Mouse (Mus musculus) ES-Bruce4 (cell line): ENCODE measurements at regions not wholly inside any gene's neighbourhood (a gene's known extent, or its start where the extent isn't known, plus 50 kb on each side); places are given as distances from the start of the nearest gene placed in this dataset.

Experiments
- CTCF ChIP-seq: IDR thresholded peaks from one replicate; pipeline ENCODE4 v1.8.1; 2011; ENCODE audit warnings: low read depth, low read length
- POLR2A ChIP-seq: IDR thresholded peaks from one replicate; pipeline ENCODE4 v1.8.1; 2011; ENCODE audit warnings: low read length; ENCODE audit not compliant: insufficient read depth

- no peak for TF ChIP-seq CTCF
- TF ChIP-seq POLR2A, result no peak
These were observed 836.2 kb upstream of the Sox9 start for GRCm38 (mm10) chr11:111945806-111946205.
